ENCODE assay signal across 30 mouse cellular contexts in genomic region chr10:30446572-30446971, GRCm38 (mm10).
DNase-seq lines count a peak whose midpoint lies in the region; ATAC-seq lines count a peak whose summit lies in the region.
"Had no signal": no experiment of that assay in that cellular context is flagged by ENCODE, and none has a peak within 500 bp of the region (broad histone marks: within the 10 kb centered on the region; RNA-seq: fewer than 3 reads in every experiment).

No protein-coding gene starts in this region.

- 89% methylated on average over 1 of the region's 1 CpGs for WGBS in forebrain, embryonic 13.5 days
- WGBS in forebrain, embryonic 10.5 days, result 90% methylated on average over 1 of the region's 1 CpGs
- 59% methylated on average over 1 of the region's 1 CpGs for WGBS in forebrain, embryonic 16.5 days

- H3K36me3 ChIP-seq in forebrain, embryonic 13.5 days (ENCODE audit: poor library complexity, severe bottlenecking), result no peaks in the 10 kb centered on the region
- H3K36me3 ChIP-seq in forebrain, embryonic 10.5 days (replicated peaks), result no peaks in the 10 kb centered on the region
- no peaks in the 10 kb centered on the region for H3K36me3 ChIP-seq in forebrain, embryonic 16.5 days (ENCODE audit: control insufficient read depth, insufficient read depth)
- H3K36me3 ChIP-seq: heart, embryonic 10.5 days; heart, embryonic 15.5 days; kidney, embryonic 15.5 days; limb, embryonic 10.5 days; limb, embryonic 15.5 days; liver, embryonic 13.5 days; midbrain, embryonic 13.5 days; neural tube, embryonic 13.5 days had no signal

- peak; percentile 90 for ATAC-seq in forebrain, embryonic 13.5 days
- ATAC-seq in forebrain, embryonic 16.5 days, result peak; percentile 95
- ATAC-seq: hindbrain, embryonic 16.5 days; midbrain, embryonic 13.5 days; Patski had no signal

- H3K9ac ChIP-seq in forebrain, embryonic 13.5 days, result no peak overlapping the region
- H3K9ac ChIP-seq in forebrain, embryonic 16.5 days (replicated peaks; ENCODE audit: low read depth, low read length), result no peak overlapping the region
- H3K9ac ChIP-seq: heart, embryonic 15.5 days; kidney, embryonic 15.5 days; limb, embryonic 15.5 days; liver, embryonic 13.5 days; midbrain, embryonic 13.5 days; neural tube, embryonic 13.5 days had no signal

- H3K4me3 ChIP-seq in forebrain, embryonic 13.5 days, result no peak overlapping the region
- no peak overlapping the region for H3K4me3 ChIP-seq in forebrain, embryonic 10.5 days
- H3K4me3 ChIP-seq in forebrain, embryonic 16.5 days (replicated peaks; ENCODE audit: low read length), result no peak overlapping the region
- H3K4me3 ChIP-seq: heart, embryonic 10.5 days; heart, embryonic 15.5 days; kidney, embryonic 15.5 days; limb, embryonic 10.5 days; limb, embryonic 15.5 days; liver, embryonic 13.5 days; midbrain, embryonic 13.5 days; neural tube, embryonic 13.5 days had no signal

- no peak for DNase-seq in forebrain, embryonic 10.5 days (ENCODE audit: extremely low spot score, low spot score)
- peak; percentile 13 for DNase-seq in layer of hippocampus, adult 11-12 months (ENCODE audit: low spot score)
- no peak for DNase-seq in layer of hippocampus, adult 8-10 months (ENCODE audit: low spot score in 2 of 2)
- peak; percentile 36 for DNase-seq in 3T3-L1 (ENCODE audit: low read depth, low spot score)
- no peak for DNase-seq in spleen, postnatal 14 days (ENCODE audit: low spot score in 2 of 2)
- DNase-seq: adrenal gland, postnatal 10 days; cerebellum, adult 2 months; cerebellum, postnatal 14 days; gastrocnemius, postnatal 25 days; heart, adult 11 months; kidney, adult 18-20 months; kidney, postnatal 36 days; liver, embryonic 13.5 days; lung, adult 18-20 months; lung, postnatal 10 days; right cerebral cortex, postnatal 25 days; thymus, adult 2 months; thymus, postnatal 4 days had no signal

- H3K27me3 ChIP-seq in forebrain, embryonic 13.5 days, result no peaks in the 10 kb centered on the region
- H3K27me3 ChIP-seq in forebrain, embryonic 10.5 days (ENCODE audit: poor library complexity, severe bottlenecking), result no peaks in the 10 kb centered on the region
- H3K27me3 ChIP-seq in forebrain, embryonic 16.5 days (replicated peaks; ENCODE audit: control insufficient read depth, insufficient read depth, low read length), result no peaks in the 10 kb centered on the region
- H3K27me3 ChIP-seq: heart, embryonic 15.5 days; kidney, embryonic 15.5 days; limb, embryonic 15.5 days; liver, embryonic 13.5 days; midbrain, embryonic 13.5 days had no signal

- no peak overlapping the region for H3K4me2 ChIP-seq in forebrain, embryonic 13.5 days
- no peak overlapping the region for H3K4me2 ChIP-seq in forebrain, embryonic 16.5 days (ENCODE audit: low read length)
- H3K4me2 ChIP-seq: heart, embryonic 15.5 days; kidney, embryonic 15.5 days; limb, embryonic 15.5 days; liver, embryonic 13.5 days; midbrain, embryonic 13.5 days; neural tube, embryonic 13.5 days had no signal

- H3K9me3 ChIP-seq in forebrain, embryonic 13.5 days (replicated peaks), result no peaks in the 10 kb centered on the region
- H3K9me3 ChIP-seq in forebrain, embryonic 10.5 days, result no peaks in the 10 kb centered on the region
- no peaks in the 10 kb centered on the region for H3K9me3 ChIP-seq in forebrain, embryonic 16.5 days (ENCODE audit: control insufficient read depth, low read length)
- H3K9me3 ChIP-seq: heart, embryonic 10.5 days; heart, embryonic 15.5 days; kidney, embryonic 15.5 days; limb, embryonic 10.5 days; limb, embryonic 15.5 days; liver, embryonic 13.5 days; midbrain, embryonic 13.5 days; neural tube, embryonic 13.5 days had no signal

- no peak overlapping the region for H3K27ac ChIP-seq in forebrain, embryonic 13.5 days
- H3K27ac ChIP-seq in forebrain, embryonic 10.5 days, result no peak overlapping the region
- no peak overlapping the region for H3K27ac ChIP-seq in forebrain, embryonic 16.5 days (ENCODE audit: low read length)
- H3K27ac ChIP-seq: heart, embryonic 10.5 days; heart, embryonic 15.5 days; kidney, embryonic 15.5 days; limb, embryonic 10.5 days; limb, embryonic 15.5 days; liver, embryonic 13.5 days; macrophage; midbrain, embryonic 13.5 days; neural tube, embryonic 13.5 days had no signal

- no peaks in the 10 kb centered on the region for H3K4me1 ChIP-seq in forebrain, embryonic 13.5 days
- no peaks in the 10 kb centered on the region for H3K4me1 ChIP-seq in forebrain, embryonic 10.5 days
- H3K4me1 ChIP-seq in forebrain, embryonic 16.5 days (replicated peaks; ENCODE audit: control insufficient read depth, insufficient read depth, low read length), result no peaks in the 10 kb centered on the region; the same call in 1 of the 2 replicates
- H3K4me1 ChIP-seq: heart, embryonic 10.5 days; heart, embryonic 15.5 days; kidney, embryonic 15.5 days; limb, embryonic 10.5 days; limb, embryonic 15.5 days; liver, embryonic 13.5 days; midbrain, embryonic 13.5 days; neural tube, embryonic 13.5 days had no signal

Comparison
In these comparisons a context has a peak if more than half of its experiments do, and no peak if none do; other contexts are left out.
1. DNase-seq: peak in layer of hippocampus, adult 11-12 months (single experiment) and 3T3-L1 (single experiment); none in forebrain, embryonic 10.5 days (single experiment), layer of hippocampus, adult 8-10 months (0 of 2) and spleen, postnatal 14 days (0 of 2).